Mouse (Mus musculus) 3T3-L1 (cell line): ENCODE measurements around the gene Ak7.

Experiments
- DNase-seq: peaks from one replicate; pipeline ENCODE4 v3.0.0-alpha.2; 2015; ENCODE audit warnings: low read depth, low spot score

Ak7 gene

GRCm38 (mm10) chr12:105787626-105788025, 81.8 kb downstream of the Ak7 start:
- no peak for DNase-seq

- DNase-seq, result no peak
These were observed 84.1 kb downstream of the Ak7 start for GRCm38 (mm10) chr12:105789885-105790284.

GRCm38 (mm10) chr12:105794896-105795295, 89.1 kb downstream of the Ak7 start:
- DNase-seq, result no peak

GRCm38 (mm10) chr12:105798001-105798400, 92.2 kb downstream of the Ak7 start:
- DNase-seq, result no peak

- DNase-seq, result no peak
These were observed 100.0 kb downstream of the Ak7 start for GRCm38 (mm10) chr12:105805790-105806189.

GRCm38 (mm10) chr12:105806205-105806604, 100.4 kb downstream of the Ak7 start:
- no peak for DNase-seq

GRCm38 (mm10) chr12:105807416-105807815, 101.6 kb downstream of the Ak7 start:
- DNase-seq, result no peak

- DNase-seq, result peak; percentile 63
These were observed 103.2 kb downstream of the Ak7 start for GRCm38 (mm10) chr12:105808945-105809344.

- DNase-seq, result no peak
These were observed 104.8 kb downstream of the Ak7 start for GRCm38 (mm10) chr12:105810608-105811007.

- DNase-seq, result peak; percentile 48
These were observed 108.2 kb downstream of the Ak7 start for GRCm38 (mm10) chr12:105813957-105814356.

- DNase-seq, result no peak
These were observed 117.7 kb downstream of the Ak7 start for GRCm38 (mm10) chr12:105823472-105823871.

GRCm38 (mm10) chr12:105824743-105825142, 119.0 kb downstream of the Ak7 start:
- DNase-seq, result no peak

- DNase-seq, result no peak
These were observed 119.5 kb downstream of the Ak7 start for GRCm38 (mm10) chr12:105825266-105825665.
